Mouse (Mus musculus) spleen, postnatal 36 days (tissue): ENCODE data around the gene Prss2.
"Not testable (repeated sequence)": the region's sequence is repeated elsewhere in the genome, so short reads cannot be mapped to it uniquely, and the experiment has no call there.

Experiments used
- DNase-seq, 2 experiments: peaks; one replicate each; pipeline ENCODE4 v3.0.0; 2022; ENCODE audit warnings: low spot score in 2 of 2, mixed read lengths in 1 of 2

Prss2 gene

DNA sequence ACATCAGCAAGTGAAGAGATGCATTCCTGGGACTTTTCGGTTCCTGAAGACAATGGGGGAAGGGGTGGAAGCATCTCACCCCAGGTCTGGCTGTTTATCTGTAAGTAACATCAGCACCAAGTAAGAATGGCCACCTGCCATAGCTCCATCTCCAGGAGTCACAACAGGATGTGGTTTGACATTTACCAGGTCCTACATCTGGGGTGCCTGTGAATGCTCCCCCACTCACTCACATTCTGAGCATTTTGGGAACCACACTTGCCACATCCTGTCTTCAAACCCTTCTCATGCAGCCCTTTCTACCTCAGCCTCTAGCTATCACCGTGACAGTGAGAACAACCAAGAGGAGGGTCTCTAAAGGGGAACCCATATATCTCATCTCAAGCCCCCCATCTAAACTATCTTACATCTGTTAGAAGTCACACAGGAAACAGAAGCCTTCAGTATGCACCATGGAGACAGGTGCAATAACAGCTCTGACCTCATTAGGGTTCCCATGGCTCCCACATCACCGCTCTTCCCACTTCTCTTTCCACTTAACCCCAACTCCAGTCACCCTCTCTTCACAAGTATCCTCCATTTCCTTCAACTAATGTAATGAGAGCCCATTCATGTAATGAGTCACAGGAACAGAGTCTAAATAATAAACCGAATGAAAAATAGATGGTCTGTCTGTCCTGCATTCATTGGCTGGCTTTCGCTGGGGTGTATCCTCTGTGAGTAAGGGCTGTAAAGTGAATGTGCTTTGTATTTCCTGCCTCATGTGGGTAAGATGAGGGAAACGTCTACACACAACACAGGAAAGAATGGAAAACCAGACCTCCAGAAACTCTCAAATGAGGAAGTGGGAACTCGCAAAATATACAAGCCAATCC is 32.9 kb downstream of the Prss2 start:
- peak; percentile 79 to 84 for DNase-seq

DNA sequence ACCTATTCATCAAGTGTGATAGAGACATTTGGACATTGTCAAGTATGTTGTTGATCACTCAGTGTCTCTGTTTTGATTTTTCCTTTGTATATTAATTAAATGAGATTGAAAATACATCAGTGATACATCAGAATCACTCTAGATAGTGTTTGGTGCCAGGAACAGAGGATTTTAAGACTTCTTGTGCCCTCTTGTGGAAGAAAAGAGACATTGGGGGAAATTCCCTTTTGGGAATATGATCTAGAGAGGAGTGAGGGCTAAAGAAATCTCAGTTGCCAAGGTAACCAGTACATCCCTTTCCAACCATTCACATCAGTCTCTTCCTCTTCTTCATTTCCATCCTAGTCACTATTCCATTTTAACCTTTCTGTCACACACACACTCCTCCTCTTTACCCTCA is 34.8 kb downstream of the Prss2 start:
- DNase-seq, result no peak

DNA sequence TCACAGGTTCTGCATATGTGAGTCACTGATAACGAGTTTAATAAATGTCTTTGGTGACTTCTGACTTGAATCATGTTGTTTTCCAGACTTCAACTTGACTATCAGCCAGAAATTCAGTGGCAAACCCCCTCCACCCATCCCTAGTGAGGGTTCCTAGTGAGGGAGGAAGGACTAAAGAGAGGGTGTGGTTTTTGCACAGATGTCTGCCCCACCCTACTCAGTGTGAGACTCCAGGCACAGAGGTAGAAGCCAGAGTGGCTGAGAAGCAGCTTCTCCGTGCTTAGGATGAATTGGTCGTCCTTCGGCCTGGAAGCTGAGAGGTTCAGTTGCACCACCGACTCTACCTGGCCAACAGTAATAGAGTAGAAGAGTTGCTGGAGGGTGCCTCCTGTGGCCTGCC is 35.9 kb downstream of the Prss2 start:
- no peak for DNase-seq

DNA sequence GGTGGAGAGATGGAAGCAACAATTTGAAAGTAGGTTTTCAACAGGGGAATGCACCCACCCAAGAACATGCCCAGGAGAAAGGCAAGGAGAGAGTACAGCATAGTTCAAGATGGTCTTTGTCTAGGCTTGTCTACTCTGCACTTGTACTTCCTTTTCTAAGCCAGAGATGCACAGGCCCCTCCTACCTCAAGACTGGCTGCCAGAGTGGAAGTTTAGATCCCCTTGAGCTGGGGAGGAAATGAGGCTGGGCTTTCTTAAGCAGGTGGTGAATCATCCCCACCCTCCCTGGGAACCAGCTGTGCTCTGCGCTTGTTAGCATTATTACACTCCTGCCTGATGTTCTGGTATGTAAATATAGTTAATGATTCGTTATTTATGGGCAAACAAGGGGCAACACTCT is 36.7 kb downstream of the Prss2 start:
- peak; percentile 38 to 54 for DNase-seq

DNA sequence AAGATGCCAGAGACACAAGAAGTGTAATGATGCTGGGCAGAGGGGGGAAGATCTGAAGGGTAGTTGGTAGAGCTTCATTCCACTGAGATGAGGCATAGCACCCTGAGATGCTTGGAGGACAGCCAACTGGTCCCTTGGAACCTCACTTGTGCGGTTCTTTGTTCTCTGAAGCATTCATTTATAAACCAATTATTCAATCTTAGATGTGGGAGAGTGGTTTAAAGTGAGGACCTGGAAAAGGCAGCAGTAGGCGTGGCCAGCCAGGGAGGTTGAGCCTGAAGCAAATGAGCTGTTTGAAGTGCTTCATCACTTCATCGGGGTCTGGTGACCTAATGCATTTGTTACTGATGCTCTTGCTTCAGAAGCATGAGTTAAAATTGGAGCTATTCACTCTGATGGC is 37.7 kb downstream of the Prss2 start:
- DNase-seq, result no peak

DNA sequence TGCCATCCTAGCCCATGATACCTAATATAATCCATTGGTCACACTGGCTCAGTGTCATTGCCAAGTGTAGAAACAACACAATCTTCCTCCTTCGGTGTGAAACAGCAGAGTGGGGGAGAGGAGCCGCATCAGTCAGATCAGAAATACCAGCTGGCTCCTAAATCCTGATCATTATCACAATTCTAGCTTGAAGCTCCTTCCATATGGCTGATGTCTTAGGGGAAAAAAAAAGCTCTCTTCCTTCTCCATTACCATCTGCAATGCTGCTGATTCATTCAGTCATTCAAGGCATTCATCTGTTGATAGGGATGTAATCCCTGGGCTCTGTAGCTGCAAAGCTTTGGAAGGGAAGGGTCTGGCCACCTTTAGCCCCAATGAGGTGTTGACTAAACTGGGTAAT is 38.7 kb downstream of the Prss2 start:
- DNase-seq, result no peak

DNA sequence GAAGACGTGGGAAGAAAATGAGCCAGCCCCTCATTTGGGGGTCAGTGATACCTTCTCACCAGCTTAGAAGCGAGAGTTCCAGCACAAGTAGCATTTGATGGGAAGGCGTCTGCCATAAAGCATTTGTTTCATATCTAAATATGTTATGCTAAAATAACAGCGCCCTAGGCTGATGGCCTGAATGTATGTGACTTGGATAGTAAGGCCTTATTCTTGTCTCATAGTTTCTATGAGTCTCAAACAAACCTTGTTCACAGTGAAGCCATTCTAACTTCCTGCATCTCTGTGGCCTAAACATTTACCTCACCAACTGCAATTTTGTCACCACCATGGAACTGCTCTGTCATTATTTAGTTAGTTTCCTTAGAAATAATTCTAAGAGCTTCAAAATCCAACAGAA is 41.0 kb downstream of the Prss2 start:
- no peak for DNase-seq

DNA sequence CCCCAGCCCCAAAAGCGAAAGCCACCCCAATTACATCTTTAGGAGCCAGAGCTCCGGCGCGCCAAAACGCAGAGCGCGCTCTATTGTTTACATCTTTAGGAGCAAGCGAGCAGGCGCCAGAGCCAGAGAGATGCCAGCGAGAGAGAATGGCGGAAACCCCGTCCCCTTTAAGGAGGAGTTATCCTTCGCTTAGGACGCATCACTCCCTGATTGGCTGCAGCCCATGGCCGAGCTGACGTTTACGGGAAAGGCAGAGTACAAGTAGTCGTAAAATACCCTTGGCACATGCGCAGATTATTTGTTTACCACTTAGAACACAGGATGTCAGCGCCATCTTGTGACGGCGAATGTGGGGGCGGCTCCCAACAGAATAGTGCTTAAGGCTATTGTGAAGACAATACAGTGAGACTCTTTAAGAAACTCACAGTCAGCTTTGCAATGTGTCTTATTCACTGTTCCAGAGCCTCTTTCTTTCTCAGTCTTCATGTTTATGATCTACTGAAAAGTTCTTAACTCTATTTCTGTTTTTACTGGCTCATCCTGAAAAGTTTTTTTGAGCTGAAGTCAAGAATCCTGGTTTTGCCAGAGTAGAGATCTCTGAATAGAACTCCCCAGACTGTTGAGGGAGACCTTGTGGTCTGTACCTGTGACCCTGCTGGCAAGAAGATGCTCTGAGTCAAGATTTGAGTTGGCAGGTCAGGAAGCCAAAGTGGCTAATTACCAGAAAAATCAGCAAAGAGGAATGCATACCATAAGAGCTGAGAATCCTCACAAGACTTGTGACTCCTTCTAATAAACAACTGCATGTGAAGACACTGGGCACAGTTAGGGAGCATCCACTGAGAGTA is 41.7 kb downstream of the Prss2 start:
- not testable (repeated sequence) for DNase-seq

DNA sequence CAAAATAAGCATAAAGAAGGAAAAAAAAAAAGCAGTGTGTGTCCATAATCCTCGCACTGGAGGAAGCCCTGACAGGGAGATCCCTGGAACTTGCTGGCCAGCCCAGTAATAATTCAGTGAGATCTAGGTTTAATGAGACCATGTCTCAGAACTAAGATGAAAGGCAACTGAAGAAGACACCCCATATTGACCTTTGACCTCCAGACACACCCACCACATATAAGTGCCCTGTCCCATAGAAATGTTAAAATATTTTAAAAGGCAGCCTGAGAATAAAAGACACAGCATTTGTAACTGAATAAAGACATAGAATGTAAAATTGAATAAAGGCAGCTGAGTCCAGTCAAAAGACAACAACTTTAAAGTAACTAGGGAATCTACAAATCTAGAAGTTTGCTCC is 43.7 kb downstream of the Prss2 start:
- no peak for DNase-seq

DNA sequence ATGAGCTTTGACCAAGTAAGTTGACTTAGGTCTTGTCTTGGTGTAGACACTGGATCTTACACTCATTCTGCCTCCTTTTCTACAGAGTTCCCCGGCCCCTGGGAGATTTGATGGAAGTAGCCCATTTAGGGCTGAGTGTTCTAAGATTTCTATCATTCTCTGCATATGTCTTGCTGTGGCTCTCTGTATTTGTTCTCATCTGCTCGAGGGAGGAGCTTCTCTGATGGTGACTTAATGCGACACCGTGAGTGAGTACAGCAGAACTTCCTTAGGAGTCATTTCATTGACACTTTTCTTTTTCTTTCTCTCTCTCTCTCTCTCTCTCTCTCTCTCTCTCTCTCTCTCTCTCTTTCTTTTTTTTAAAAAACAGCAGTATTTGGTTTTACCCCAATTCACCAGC is 45.4 kb downstream of the Prss2 start:
- no peak for DNase-seq

DNA sequence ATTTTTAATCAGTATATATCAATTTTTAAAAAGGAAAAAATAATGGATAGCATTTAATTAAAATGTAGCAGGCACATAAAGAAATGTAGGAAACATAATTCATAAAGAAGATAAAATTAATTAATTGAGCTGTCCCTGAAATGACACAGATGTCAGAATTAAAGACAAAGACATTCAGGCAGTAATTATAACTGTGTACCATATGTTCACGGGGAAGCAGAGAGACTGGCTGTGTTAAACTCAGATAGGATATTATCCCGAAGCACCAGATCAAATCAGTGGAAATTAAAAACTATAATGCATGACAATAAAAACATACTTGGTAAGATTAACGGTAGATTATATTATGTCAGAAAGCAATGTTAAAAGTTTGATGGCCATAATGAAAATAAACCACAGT is 47.5 kb downstream of the Prss2 start:
- no peak for DNase-seq
